Mouse (Mus musculus) megakaryocyte, embryonic 14.5 days (primary cell): ENCODE measurements around the gene Mgat5b.

ENCODE experiments used
- FLI1 ChIP-seq: IDR thresholded peaks from 2 replicates; pipeline ENCODE4 v1.6.1; 2012; ENCODE audit warnings: low read length, inconsistent platforms, mixed read lengths
- GATA1 ChIP-seq: IDR thresholded peaks from 3 replicates; pipeline ENCODE4 v1.6.1; 2012; ENCODE audit warnings: mixed read lengths, low read length, inconsistent platforms, borderline replicate concordance

DNA sequence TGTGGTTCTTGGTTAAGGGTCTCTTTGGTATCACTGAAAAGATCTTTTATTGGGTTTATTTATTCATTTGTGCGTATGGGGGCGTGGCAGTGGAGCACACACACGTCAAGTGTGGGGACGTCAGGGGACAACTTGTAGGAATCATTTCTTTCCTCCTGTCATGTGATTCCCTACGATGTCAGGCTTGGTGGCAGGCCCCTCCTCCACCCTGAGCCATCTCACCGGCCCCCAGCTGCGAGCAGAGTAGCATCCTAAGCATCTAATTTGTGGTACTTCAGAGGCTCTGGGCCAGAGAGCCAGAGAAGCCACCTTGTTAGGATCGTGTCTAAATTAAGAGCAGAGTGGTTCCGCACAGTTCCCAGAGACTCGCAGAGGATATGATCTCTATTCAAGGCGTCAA, 50.8 kb downstream of the Mgat5b start:
- no peak for TF ChIP-seq GATA1
- TF ChIP-seq FLI1, result no peak
